Mouse (Mus musculus) mouse trophoblast stem cell (cell line): ENCODE results near the gene Afg1l.

ENCODE experiments used
- in situ Hi-C, 2 experiments: fragments of 300-500 bp; cut with MseI, MboI; formaldehyde crosslinking; loops; 2 replicates in 1 of 2; 3 replicates in 1 of 2; pipeline ENCODE4 v1.15.1; 2025

Gene Afg1l

GRCm38 (mm10) chr10:42477550-42478340 is 620 bp downstream of the Afg1l start:
- in situ Hi-C loops: no loop called here

DNA sequence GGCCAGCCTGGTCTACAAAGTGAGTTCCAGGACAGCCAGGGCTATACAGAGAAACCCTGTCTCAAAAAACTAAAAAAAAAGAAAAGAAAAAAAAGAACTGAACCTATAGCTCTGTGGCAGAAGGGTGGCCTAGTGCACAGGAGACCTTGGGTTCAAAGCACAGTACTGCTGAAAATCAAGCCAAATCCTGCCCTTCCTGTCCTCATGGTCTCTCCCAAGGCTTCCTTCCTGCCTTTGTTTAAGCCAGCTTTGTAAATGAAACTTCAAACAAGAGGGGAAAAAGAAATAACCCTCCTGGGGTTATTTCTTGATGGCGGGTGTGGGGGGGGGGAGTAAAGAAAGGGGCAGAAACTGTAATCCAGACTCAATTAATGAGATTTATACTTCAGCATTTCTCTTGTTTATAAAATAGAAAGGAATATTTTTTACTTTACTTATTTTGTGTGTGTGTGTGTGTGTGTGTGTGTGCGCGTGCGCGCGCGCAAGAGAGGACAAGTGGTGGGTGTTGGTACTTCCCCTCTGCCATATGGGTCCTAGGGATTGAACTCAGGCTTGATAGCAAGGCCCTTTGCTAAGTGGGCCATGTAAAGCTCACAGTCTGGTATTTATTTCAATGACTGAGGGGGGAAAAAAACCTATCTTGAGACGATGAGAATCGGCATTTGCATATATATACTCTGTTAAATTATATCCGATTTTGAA is 1.4 kb downstream of the Afg1l start:
- in situ Hi-C loops: no loop called here

DNA sequence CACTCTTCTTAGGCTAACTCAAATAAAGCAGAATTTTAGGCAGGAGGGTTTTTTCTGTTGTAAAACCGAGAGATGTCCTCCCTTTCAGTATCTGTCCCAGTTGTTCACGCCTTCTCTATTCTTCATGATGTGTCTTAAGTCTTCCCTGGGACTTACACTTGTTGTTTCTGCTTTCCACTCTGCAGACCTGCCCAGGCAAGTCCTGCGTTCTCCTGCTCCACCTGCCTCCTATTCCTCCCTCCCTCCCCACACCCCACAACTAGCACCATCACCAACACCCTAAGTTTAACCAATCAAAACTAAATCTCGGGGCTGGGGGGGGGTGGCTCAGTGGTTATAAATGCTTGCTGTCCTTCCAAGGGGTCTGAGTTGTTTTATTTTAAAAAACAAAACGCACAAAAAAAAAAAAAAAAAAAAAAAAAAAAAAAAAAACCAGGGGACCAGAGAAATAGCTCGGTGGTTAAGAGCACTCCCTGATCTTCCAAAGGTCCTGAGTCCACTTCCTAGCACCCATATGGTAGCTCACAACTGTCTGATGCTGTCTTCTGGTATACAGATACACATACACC is 3.3 kb downstream of the Afg1l start:
- in situ Hi-C loops: no loop called here

- in situ Hi-C loops: no loop called here
Measured at GRCm38 (mm10) chr10:42464805-42465204, 13.6 kb downstream of the Afg1l start.

GRCm38 (mm10) chr10:42464224-42464623 is 14.1 kb downstream of the Afg1l start:
- in situ Hi-C loops: no loop called here

DNA sequence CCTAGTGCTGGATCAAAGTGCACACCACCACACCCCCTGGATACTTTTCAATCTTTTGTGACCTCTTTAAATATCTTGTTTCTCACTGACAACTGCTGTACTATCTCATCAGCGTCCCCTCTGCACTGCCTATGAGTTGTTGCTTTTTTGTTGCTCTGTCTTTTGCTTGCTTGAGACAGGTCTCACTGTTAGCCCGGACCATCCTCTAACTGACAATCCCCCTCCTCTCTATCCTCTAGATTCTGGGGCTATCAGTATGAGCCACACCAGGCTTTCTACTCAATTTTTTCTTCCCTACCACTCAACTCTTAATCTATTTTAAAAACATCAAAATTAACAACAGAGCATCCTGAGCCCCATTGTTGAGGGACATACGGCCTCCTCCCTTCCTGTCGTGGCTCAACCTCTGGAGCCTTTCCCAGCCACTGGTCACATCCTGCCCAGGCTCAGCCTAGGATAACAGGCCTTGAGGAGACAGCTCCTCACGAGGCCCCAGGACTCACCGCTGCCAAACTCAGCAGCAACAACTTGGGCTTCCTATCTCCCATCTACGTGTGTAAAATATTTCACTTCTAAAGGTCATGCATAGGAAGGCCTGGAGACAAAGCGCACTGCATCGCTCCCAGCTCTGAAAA is 20.7 kb downstream of the Afg1l start:
- in situ Hi-C loops: no loop called here

GRCm38 (mm10) chr10:42455981-42456380 is 22.4 kb downstream of the Afg1l start:
- in situ Hi-C loops: no loop called here

GRCm38 (mm10) chr10:42454690-42455089 is 23.7 kb downstream of the Afg1l start:
- in situ Hi-C loops: no loop called here

- in situ Hi-C loops: no loop called here
Measured at GRCm38 (mm10) chr10:42454266-42454665, 24.1 kb downstream of the Afg1l start.

DNA sequence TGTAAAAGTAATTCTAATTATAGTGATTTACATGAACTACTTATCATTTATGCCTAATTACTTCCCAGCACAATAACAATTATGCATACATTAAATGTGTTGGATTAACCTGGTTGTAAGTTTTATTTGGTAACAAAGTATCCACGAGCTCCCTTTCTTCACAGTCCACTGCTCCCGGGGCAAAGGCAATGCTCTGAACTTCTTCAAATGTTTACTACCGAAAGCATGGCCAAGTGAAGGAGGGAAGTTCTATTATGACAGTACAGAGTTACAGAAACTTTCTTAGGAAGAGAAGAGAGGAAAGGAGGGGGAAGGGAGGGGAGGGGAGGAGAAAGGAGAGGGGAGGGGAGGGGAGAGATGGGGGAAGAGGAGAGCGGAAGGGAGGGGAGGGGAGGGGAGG is 28.7 kb downstream of the Afg1l start:
- in situ Hi-C loops: no loop called here

DNA sequence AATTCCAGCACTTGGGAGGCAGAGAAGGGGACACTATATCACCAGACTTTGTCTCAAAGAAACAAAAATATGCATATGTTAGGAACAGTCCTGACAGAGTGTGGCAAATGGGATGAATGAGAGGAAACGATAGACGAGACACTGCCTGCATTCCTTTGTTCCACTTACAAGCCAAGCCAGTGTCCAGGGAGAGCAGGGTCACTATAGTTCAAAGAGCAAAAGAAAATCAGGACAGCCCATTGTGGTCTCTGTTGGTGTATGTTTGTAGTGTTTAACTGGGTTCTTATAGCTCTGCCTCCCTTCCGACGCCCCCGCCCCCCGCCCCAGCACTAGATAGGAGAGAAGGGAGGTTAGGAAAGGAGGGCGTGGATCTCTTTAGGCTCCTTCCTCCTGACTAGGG is 30.0 kb downstream of the Afg1l start:
- in situ Hi-C loops: no loop called here

DNA sequence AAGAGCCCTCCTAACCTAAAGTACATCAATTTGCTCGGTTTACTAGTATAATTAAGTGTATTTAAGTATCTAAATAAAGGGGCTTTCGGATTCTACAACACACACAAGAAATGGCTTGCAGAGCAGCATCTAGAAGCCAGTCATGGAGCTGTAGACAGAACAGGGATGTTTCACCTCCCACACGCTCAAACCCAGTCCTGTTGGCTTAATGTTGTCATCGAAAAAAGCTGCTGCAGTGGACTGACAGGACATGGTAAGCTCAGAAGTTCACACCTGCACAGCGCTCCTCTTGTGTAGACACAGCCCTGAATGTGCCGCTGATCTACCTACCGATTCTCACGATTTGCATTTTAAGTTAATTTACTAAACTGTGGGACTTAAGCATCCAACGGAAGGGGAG is 32.2 kb downstream of the Afg1l start:
- in situ Hi-C loops: no loop called here

GRCm38 (mm10) chr10:42436842-42437805 is 41.2 kb downstream of the Afg1l start:
- in situ Hi-C loops: no loop called here

DNA sequence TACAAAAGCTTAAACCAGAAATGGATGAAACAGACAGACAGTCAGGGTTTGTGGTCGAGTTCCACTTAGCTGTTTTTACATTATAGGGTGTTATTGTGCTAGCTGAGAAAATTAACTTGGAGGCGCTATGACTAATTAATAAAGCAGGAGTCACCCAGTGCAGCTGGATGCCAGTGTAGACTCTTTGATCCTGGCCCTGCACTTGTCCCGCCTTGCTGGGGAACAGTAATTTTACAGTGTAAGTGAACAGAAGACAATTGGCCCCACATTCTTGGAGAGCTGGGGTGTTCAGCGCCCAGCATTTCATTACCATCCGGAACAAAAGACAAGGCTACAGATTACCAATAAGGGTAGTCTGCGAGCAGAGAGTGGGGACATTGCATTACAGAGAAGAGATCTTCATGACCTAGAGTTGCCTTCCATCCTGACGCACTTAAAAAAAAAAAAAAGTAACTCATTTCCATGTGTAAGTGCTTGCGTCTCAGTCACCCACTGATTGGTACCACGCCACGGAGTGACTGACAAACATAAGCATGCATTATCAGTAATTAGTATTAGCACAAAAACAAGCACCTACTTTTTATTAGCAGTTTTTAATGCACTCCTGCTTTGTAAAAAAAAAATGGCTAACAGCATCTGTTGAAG is 60.7 kb downstream of the Afg1l start:
- in situ Hi-C loops: no loop called here

DNA sequence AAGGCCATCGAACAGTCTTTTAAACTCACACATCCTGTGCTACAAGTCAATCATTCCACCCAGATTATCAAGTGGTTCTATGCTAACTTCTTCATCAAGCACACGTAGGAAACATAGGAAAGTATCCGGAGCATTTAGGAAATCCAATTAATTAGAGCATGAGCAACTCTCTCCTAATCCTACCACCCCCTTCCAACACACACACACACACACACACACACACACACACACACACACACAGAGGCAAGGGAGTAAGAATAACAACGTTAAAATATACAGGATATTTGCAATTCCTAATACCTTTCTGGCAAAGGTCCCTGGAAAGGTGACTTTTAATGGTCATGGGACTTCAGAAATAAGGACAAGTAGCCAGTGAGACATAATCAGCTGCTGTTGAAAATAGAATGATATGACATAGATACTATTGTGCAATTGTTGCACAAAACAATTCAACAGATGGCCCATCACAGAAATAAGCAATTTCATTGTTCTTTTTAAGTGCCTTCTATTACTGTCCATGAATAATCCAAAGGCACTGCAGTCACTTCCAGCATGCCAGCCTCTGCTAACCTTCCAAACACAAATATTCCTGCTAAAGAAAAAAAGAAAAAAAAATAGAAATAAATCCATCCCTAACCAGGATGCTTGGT is 62.4 kb downstream of the Afg1l start:
- in situ Hi-C loops: no loop called here

DNA sequence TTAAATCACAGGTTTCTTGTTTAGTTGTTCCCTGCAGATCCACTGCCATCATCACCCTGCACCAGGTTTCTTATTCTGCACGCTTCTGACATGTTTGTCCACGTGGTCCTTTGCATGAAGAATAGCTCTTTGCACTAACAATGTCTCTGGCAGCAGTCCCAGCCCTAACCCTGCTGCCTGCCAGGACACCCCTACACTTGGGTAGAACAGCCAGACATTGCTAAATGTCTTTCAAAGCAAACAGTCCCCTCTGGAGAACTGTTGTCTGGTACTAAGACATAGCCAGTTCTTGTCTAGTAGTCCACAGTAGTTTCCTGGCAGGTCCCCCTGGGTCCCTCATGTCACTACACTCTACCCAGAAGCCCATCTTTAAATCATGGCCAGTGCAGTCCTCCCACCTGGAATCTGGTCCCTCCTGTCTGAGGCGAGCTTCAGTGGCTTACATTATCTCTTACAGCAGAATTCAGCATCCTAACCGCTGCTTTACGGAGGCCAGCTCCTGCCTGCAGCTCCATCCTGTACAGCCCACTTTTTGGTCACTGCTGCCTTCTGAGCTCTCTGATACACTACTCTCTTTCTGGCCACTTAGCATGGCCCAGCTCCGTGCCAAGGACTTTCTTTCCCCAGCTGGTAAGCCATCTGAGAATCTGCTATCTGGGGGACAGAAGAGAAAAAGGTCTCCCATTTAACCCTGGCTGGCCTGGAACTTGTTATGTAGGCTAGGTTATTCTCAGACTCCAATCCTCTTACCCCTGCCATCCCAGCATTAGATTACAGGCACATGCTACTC is 67.4 kb downstream of the Afg1l start:
- in situ Hi-C loops: no loop called here

DNA sequence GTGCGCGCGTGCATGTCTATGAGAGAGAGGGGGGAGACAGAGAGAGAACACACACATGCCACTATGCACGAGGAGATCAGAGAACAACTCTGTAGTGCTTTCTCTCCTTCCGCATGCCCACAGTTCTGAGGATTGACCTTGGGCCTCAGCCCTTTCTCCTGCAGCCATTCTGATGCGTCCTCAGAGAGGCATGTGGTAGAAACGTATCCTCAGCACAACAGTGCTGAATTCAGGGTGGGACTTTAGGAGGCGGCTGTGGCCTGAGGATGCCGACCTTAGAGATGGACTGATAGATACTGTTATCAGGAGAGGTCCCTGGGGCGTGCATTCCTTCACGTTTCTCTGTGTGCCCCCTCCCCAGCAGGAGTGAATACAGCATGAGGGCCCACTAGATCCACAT is 87.9 kb downstream of the Afg1l start:
- in situ Hi-C loops: no loop called here

DNA sequence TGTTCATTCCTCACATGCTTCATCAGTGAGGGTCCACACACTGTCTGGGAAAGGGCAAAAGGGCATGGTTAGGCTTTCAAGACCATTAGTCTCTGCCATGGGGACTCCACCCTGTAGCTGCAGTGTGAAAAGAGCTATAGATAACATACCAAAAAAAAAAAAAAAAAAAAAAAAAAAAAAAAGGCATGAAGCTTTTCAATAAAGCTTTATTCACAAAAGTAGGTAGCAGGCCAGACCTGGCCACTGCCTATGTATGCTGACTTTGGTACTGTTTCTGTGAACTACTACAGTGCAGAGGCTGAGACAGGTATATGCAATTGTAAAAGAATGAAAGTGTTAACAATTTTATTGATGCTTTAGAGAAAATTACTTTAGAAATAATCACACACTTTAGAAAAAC is 90.2 kb downstream of the Afg1l start:
- in situ Hi-C loops: no loop called here

DNA sequence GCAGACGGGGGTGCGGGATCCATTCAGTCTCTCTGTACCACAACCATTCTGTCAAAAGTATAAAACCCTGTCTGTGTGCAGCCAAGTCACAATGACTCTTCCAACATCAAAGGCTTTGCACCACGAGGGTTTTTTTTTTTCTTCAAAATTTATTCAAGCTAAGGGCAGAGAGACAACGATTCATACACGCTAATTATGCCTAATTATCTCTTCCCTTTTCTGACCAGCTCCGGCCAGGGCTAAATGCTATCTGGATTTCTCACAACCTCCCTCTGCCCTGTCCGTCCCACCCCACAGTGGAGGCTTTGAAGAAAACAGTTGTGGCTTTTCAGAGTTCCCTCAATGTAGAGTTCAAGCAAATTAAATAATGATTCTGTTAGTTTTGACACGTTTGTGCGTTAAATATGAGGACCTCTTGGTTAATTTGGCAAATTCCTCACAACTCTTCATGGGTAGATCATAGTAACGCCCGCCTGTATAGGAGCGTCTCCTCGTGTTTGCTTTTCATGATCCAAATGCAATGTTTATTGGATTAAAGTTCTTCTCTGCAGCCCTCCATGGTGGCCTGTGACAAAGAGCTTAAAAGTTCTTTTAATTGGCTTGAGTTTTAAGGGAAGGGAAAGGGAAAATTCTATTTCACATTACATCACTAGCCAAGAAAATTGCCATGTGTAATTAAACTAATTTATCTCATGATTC is 93.3 kb downstream of the Afg1l start:
- in situ Hi-C loops: no loop called here
